Mouse (Mus musculus) gastrocnemius, postnatal 36 days (tissue): ENCODE measurements around the gene 4930562C15Rik. TPM values are rescaled to one million over a fixed set of nuclear protein-coding genes. Genes with fewer than 3 reads are reported as not detected.

Experiments used
- DNase-seq, 2 experiments: peaks; one replicate each; pipeline ENCODE4 v3.0.0; 2022
- intact Hi-C: fragments of 180-260 bp; cut with DNase I; formaldehyde crosslinking; loops from one replicate; pipeline ENCODE4 v1.15.1; 2025
- total RNA-seq, 2 experiments: library from RNA; stranded (reverse); gene quantifications; 2 replicates each; pipeline ENCODE4 v1.2.3; 2021

Gene 4930562C15Rik
- total RNA-seq, 2 experiments from 2014 or later: not detected

DNA sequence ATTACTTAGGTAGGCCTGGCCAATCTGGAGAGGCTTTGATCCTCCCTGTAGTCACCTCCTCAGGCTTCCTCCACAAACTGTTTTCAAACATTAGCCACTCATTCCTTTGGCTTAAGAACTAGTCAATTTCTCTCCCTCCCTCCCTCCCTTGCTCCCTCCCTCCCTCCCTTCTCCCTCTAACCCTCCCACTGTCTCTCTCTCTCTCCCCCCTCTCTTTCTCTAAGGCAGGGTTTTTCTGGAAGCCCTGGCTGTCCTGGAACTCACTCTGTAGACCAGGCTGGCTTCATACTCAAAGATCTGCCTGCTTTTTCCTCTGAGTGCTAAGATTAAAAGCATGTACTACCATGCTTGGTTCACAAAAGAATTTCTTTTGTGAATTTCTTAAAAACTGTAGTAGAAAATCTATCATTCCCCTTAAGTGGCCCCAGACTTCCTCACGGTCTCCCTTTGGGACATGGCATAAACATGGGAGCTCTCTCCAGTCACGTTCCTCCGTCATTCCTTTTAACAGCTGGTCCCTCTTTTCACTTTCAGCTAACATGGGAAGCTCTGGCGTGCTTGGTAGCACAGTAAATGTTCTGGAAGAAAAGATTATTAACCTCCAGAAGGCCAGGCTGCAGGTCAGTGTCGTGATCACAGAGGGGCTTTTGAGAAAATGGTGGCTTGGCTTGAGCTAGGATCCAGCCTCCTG lies 15.9 kb downstream of the 4930562C15Rik start:
- intact Hi-C loops: no loop called here
- DNase-seq: no peak

DNA sequence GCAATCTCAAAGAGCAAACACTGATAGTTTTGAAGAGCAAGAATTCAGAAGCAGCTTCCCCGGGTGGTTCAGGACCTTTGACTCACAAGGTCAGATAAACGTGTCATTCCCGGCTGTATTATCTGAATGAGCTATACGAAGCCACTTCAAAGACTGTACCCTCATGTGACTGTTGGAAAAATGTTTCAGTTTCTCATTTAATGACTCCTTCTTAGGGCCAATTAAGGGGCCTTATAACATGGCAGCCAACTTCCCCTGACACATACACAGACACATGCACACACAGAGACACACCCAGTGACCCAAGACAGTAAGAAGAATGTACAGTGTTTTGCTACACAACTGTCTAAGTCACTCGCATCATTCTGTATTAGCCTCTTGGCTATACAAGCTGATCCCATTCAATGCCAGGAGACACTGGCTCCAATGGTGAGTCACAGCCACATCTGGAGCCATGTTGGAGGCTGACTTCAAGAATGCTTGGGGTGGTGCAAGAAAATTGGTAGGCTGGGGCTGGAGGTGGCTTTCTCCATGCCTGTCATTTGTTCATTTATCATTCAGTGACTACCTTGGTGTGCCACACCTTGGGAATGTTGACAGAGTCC lies 19.9 kb downstream of the 4930562C15Rik start:
- intact Hi-C loops: no loop called here
- no peak for DNase-seq

DNA sequence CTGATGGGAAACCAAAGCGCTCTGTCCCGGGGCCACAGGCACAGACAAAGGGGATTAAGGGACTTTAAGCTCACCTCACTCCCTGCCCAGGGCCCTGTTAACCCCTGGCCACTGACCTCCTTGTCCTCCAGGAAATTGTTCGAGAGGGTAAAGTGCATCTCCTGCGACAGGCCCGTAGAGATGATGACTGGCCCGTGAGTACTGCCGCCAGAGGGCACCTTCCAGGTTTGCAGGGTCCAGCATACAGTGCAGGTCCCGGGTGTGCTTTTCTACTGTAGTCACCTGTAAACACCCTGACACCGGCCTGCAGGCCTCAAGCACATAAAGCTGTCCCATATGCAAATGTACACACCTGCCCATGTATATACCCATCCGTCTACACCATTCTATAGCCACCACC lies 26.2 kb downstream of the 4930562C15Rik start:
- no peak for DNase-seq
- intact Hi-C loops: loop anchor here (5.0 kb wide), 1 partner anchor 94 kb away; no protein-coding TSS in a partner anchor

DNA sequence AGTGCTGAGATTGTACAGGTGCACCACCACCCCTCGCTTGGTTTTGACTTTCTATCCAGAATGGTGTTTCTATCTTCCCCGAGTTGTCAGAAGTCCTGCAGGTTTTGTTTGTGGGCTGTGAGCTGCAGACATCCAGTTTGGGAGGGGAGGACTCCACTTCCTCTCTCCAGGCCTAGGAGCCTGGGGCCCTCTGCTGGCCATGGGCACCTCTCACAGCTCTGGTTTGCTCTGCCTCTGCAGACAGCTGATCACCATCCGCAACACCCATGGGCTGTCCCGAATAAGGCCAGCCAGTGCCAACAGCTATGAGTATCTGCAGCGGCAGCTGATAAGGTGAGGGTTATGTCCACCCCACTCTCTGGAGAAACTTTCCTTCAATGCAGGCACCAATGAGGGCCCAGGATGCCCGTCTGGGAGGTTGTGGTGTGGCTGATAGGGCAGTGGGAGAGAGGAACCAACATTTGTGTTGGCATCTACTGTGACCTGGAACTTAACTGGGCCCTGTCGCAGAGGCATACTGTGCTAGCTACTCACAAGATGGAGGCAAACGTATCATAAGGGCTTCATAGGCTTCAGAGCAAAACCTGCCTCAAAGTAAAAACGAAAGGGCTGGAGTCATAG lies 27.8 kb downstream of the 4930562C15Rik start:
- intact Hi-C loops: loop anchor here (5.0 kb wide), 1 partner anchor 96 kb away; no protein-coding TSS in a partner anchor
- peak; percentile 57 to 58 for DNase-seq

DNA sequence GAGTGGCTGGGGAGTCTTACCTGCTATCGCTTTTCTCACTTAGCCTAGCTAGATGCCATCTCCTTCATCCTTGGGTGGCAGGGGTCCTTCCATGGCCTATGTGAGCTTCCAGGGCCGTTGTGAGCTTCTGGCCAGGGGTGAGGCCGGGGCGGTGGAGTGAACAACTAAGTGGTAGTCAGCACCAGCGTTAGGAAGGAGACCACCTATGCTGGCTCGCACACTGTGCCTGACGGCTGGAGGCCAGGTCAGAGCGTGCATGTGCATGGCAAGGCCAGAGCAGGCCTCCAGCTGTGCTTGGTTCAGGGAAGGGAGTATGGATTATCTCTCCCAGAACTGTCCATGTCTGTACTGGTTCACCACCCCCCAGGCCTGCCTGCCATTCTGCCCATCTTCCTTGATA lies 28.5 kb downstream of the 4930562C15Rik start:
- DNase-seq: no peak
- intact Hi-C loops: loop anchor here (5.0 kb wide), 1 partner anchor 96 kb away; no protein-coding TSS in a partner anchor

DNA sequence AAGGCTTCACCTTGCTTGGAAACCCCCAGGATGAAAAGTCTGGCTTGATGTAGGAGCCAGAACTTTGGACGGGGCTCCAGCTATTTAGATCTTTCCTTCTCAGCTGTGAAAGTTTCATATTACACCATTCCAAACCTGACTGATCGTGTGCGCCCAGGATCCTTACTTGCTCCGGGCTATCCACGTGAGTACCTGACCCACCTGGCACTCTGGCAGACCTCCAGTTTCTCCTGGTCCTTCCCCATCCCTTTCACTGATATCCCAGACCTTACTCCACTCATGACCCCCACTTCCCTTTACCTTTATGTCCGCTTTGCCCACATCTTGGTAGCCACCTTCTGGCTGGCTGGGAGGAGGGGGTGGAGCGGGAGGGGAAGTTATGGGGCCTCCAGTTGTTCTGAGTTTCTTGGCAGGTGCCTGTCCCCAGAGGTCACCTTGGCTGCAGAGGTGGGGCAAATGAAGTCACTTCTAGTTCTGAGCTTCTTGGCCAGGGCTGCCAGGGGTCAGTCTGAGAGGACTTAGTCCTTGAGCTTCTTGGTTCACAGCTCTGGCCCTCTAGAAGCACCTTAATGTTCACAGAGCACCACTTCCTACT lies 31.0 kb downstream of the 4930562C15Rik start:
- intact Hi-C loops: no loop called here

DNA sequence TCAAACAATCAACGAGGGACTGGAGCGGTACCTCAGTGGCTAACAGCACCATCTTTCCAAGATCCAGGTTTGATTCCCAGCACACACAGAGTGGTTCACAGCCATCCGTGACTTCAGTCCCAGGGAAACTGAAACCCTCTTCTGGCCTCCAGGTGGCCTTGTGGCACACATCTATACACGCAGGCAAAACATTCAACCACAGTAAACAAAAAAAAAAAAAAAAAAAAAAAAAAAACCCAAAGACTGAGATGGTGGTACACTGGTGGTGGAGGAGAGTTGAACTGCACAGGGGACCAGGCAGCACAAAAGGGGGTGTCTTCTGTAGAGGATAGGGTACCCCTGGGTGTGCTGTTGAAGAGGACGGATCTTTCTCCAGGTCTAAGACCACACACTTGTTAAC lies 35.3 kb downstream of the 4930562C15Rik start:
- DNase-seq: no peak
- intact Hi-C loops: no loop called here

More for the DNA sequence above, 31.0 kb downstream of the 4930562C15Rik start:
- DNase-seq: no peak

DNA sequence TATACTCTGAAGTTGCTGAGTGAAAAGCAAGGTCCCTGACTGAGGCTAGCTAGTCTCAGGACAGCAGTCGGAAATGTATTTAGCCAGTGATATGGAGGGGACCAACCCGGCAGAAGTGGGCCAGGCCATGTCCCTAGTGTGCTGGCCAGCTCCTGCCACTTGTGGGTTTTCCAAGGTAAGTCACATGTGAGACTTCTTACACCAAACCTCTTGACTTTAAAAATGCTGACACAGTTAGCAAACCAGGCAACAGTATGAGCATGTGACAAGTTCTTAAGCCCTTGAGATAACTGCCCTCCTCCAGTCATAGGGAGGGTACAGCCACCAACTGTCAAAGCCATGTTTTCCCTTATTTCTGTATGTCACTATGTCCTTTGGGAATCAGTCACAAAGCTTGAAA lies 36.7 kb downstream of the 4930562C15Rik start:
- intact Hi-C loops: no loop called here
- DNase-seq: no peak

DNA sequence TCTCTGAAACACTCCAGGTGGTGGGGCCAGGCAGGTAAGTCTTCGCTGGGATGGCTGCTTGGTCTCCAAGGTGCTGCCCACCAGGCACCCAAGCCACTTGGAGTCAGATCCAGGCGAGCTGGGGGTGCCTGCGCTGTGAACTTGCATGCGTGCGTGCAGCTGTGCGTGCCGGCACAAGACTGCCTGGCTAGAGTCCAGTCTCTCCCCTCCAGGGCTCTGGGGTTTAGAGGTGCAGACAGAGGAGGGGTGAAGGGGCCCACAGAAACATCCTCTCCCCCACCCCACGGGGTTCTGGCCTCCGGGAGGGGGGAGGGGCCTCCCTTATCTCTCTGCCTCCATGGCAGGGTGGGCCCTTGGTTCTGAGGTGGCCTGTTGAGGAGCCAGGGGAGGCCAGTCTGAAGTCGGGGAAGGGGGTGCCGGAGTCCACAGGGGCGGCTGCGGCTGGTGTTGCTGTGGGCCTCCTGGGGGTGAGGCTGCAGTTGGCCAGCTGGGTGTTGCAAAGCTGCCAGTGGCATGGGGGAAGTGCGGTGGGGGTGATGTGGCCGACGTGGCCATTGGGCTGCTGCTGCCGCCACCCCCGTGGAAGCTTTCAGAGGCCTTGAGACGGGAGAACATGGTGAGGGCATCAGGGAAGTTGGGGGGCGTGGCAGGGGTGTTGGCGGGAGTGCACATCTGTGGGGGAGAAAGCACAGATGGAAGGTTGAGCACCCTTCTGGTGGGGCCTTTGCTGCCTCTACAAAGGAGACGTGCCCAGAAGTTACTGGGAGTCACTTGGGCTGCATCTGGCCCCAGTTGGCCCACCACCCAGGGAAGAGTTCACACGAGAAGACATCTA lies 40.2 kb downstream of the 4930562C15Rik start:
- DNase-seq: no peak
- intact Hi-C loops: loop anchor here (2.0 kb wide), 1 partner anchor 37 kb away; no protein-coding TSS in a partner anchor

DNA sequence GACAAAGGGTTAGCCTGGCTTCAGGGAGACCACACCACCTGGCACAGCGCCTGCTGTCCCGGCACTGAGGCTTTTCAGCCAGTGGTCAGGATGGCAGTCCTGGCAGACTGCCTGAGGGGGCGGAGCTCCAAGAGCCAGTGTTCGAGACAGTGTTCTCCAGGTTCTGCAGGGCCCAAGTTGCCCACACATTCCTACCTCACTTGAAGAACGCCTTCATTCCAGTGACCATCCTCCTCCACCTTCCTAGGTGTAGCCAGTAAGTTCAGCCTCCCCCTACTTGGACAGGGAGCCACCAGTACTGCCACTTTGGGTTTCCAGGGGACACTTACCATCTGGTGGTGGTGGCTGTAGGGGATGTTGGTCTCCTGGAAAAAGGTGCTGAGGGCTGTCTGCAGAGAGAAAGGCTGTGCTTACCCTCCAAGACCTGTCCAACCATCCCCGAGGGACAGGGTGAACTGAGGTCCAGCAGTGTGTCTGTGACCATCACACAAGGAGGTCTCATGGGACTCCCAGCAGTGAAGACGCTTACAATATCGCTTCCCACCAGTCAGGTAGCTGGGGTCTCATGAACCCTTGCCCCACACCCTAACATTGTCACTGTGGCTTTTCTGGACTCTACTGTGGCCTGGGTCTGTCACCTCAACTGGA lies 40.9 kb downstream of the 4930562C15Rik start:
- intact Hi-C loops: loop anchor here (2.0 kb wide), 1 partner anchor 37 kb away; no protein-coding TSS in a partner anchor
- peak in 1 of 2 experiments; percentile 44 for DNase-seq

DNA sequence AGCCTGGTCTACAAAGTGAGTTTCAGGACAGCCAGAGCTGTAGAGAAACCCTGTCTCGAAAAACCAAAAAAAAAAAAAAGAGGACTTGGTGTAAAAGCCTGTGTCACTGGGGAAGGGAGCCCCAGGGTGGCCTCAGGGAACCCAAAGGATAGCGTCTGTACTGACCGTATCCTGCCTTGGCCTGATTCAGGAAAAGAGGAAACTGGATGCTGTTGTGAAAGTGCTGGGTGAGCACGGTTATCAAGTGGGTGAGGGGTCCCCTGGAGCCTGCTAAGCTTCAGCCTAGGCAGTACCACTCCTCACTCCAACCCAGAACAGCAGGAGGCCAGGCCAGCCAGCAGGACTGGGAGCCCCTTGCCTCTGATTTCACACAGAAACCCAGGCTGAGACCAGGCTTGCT lies 42.0 kb downstream of the 4930562C15Rik start:
- DNase-seq: no peak
- intact Hi-C loops: loop anchor here (2.0 kb wide), 1 partner anchor 36 kb away; no protein-coding TSS in a partner anchor

DNA sequence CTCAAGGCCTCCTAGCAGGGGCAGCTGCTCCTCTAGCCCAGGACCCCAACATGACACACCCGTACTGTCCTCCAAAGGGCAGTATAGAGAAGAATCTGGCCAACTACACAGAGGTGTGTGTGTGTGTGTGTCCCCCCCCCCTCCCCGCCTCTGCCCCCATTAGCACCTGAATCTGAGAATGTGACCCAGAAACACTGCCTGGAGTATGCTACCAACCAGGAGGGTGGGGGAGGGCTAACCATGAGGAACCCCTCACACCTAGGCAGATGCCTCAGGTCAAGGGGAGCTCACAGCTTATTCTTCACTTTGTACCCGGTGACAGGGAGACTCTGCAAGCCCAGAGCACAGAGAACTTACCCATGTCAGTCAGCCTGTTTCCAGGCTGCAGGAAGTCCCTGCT lies 42.5 kb downstream of the 4930562C15Rik start:
- no peak for DNase-seq
- intact Hi-C loops: loop anchor here (2.0 kb wide), 1 partner anchor 35 kb away; no protein-coding TSS in a partner anchor

DNA sequence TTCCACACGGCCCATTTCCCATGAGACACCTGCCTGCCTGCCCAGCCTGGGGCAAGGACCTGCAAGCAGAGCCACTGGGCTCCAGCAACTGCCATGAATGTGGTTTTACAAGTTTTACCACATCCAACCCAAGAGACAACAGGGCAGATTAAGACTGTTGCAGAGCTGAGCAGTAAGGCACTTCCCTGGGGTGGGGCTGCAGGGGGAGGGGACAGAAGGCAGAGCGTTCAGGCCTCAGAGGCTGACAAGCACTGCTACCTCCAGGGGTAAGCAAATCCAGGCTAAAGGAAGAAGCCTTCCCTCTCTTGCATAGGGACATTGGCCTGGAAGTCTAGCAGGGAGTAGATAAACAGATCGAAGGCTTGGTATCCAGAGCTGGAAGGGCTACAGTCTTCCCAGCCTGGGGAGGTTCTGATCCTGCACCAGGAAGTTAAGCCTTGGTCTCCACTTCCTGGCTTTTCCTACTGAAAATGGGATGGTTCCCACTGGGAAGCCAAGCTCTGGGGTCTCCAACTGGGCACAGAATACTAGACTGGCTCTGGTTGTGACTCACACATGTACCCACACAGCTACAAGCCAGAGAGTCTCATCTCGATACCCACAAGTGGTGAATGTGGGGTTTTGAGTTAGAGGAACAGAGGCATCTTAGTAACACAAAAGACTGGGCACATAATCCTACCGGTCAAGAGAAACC lies 43.1 kb downstream of the 4930562C15Rik start:
- DNase-seq: no peak
- intact Hi-C loops: no loop called here

DNA sequence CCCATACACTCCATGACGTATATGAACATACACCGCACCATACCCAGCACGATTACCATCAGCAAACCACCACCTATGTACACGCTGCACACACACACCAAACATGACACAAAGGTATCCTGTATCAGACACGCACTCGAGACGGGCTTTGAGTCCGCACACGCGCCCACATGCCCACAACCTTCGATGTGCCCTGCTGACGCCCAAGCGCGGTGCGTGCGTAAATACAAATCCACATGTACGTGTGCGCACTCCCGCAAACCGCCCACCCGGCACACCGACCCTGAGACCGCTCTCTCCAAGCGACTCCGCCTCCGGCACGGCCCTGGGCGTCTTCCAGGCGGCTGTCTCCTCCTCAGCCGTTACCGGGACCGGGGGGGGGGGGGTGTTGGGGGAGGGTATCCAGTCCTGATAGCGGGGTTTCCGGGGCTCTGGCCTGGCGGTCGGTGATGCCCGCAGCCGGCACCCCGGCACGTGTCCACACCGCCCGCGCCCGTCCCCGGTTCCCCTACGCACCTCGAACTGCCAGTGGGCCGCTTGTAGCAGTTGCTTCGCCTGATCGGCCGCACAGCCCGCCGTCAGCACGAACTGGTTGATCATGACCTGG lies 44.0 kb downstream of the 4930562C15Rik start:
- intact Hi-C loops: no loop called here
- no peak for DNase-seq

DNA sequence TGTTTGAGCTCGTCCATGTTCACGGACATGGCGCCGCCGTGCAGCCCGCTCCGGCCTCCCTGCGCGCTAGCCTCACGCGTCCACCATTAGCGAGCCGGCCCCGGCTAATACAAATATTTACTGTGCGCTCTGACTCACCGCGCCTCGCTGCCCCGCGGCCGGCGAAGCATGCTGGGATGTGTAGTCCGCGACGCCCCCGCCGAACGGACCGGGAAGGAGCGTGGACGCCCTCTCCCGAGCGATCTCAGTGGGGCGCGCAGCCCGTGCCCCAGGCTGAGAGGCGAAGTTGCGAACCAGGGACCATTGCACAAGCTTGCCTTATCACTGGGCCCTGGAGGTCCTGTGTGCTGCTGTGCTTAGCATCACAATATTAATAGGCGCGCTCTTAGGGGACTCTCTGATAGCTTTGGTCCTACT lies 44.5 kb downstream of the 4930562C15Rik start:
- intact Hi-C loops: no loop called here
- peak; percentile 86 to 89 for DNase-seq

DNA sequence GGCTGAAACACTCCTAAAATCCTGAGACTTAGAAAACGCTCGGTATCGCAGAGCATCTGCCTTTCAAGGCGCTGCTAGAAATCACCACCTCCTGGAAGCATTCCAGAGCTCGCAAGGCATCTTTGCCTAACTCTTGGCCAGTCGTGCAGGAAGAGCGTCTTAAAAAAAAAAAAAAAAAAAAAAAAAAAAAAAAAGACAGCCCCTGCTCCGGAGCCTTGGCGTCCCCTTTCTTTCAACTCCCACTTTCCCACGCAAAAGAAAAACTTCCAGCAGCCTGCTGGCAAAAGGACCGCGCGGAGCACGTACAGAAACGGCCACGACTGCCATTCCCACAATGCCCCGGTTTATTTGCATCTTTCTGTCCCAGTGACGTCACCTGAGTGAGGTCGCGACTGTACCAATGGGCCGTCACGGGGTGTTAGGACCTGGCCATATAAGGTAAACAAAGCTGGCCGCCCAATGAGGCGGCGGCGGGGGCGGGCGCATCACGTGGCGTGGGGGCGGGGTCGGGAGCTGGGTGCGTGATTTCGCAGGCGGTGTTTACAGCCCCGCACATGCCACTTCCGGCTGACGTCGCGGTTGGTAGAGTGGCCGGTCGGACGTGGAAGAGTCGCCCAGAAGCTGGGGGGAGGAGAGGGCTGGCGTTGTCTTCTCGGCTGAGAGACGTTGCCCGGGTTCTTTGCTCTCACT lies 45.1 kb downstream of the 4930562C15Rik start, which contains the start of gene Ubald1:
TSS of gene Ubald1 (minus strand) at position 180 of the 690 bp plus-strand sequence.
- intact Hi-C loops: no loop called here
- DNase-seq: peak; percentile 91 to 96

DNA sequence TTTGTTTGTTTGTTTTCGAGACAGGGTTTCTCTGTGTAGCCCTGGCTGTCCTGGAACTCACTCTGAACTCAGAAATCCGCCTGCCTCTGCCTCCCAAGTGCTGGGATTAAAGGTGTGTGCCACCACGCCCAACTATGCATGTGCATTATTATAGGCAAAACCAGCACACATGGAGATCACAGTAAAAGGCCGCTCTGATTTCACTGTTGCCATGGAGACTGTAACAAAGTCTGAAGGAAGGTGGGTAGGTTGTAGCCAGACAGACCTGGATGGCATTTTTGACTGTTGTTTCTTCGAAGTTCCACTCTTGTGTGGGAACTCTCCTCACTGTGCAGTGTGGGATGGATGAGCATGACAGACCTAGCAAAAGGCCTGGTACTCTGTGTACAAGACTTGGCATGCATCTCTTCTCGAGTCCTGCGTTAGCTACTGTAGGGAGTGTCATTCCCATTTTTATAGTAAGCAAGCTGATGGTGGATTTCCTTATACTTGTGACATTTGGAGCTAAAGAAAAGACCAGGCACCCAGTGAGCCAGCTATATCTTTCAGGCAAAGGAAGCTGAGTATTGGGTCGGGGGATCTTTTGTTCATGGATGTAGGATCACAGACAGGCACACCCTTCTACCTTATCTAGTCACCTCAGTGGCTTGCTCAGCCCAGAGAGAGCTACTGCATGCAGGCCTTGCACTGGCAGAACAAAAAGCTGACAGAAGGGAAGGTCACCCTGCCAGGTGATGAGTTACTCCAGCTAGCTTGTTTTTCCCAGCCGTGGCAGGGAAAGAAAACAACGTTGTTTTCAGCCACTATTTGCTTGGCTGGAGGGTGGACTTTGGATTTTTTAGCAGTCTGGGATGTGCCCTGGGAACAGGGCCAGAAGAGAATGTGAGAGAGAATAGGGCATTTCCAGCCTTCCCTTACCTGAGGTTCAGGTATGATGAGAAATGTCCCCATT lies 46.5 kb downstream of the 4930562C15Rik start:
- DNase-seq: no peak
- intact Hi-C loops: no loop called here
